ENCODE assay signal across 9 mouse cellular contexts in genomic region chr9:44637551-44638169, GRCm38 (mm10). TPM values are rescaled to one million over a fixed set of nuclear protein-coding genes. Genes with fewer than 3 reads are reported as not detected.
DNase-seq lines count a peak whose midpoint lies in the region; ATAC-seq and TF ChIP-seq lines count a peak whose summit lies in the region.
"Had no signal": no experiment of that assay in that cellular context is flagged by ENCODE, and none has a peak within 500 bp of the region (broad histone marks: within the 10 kb centered on the region; RNA-seq: fewer than 3 reads in every experiment).

No protein-coding gene starts in this region.

- H3K27me3 ChIP-seq in midbrain, embryonic 13.5 days, result no peaks in the 10 kb centered on the region
- H3K27me3 ChIP-seq in midbrain, embryonic 10.5 days (ENCODE audit: low read depth, poor library complexity, severe bottlenecking), result no peaks in the 10 kb centered on the region
- no peaks in the 10 kb centered on the region for H3K27me3 ChIP-seq in liver, postnatal 0 days (ENCODE audit: insufficient read depth, low read length)

- no peak overlapping the region for H3K9ac ChIP-seq in midbrain, embryonic 13.5 days (replicated peaks)
- H3K9ac ChIP-seq in liver, postnatal 0 days (replicated peaks), result no peak overlapping the region

- peak; percentile 71; the same call in 1 of the 2 replicates for ATAC-seq in midbrain, embryonic 13.5 days
- peak; percentile 23; the same call in 1 of the 2 replicates for ATAC-seq in liver, postnatal 0 days

- H3K9me3 ChIP-seq in midbrain, embryonic 13.5 days, result no peaks in the 10 kb centered on the region
- H3K9me3 ChIP-seq in midbrain, embryonic 10.5 days (replicated peaks), result no peaks in the 10 kb centered on the region
- H3K9me3 ChIP-seq in liver, postnatal 0 days (ENCODE audit: low read length), result no peaks in the 10 kb centered on the region

- H3K4me1 ChIP-seq in midbrain, embryonic 13.5 days (replicated peaks), result no peaks in the 10 kb centered on the region
- H3K4me1 ChIP-seq in midbrain, embryonic 10.5 days, result no peaks in the 10 kb centered on the region
- no peaks in the 10 kb centered on the region for H3K4me1 ChIP-seq in liver, postnatal 0 days (ENCODE audit: insufficient read depth)

- no peak for TF ChIP-seq EP300 in liver, postnatal 0 days (IDR thresholded peaks at IDR 0.05; ENCODE audit: low read depth)

- 69% methylated on average over 15 of the region's 15 CpGs for WGBS in midbrain, embryonic 13.5 days
- 89% methylated on average over 15 of the region's 15 CpGs for WGBS in midbrain, embryonic 10.5 days
- 49% methylated on average over 15 of the region's 15 CpGs for WGBS in liver, postnatal 0 days (ENCODE audit: insufficient replicate concordance)

- intact Hi-C loops in gastrocnemius, postnatal 14 days (cut with DNase I; ENCODE audit: low total_unique reads), result no loop called here

- peak; percentile 24; the same call in 1 of the 2 replicates for TF ChIP-seq CTCF in liver, postnatal 0 days (IDR thresholded peaks at IDR 0.05; ENCODE audit: low read depth)

- H3K4me2 ChIP-seq in midbrain, embryonic 13.5 days (replicated peaks), result no peak overlapping the region
- H3K4me2 ChIP-seq in liver, postnatal 0 days (ENCODE audit: low read depth, low read length), result no peak overlapping the region

- H3K36me3 ChIP-seq in midbrain, embryonic 13.5 days, result peaks cover 58% of the 10 kb centered on the region
- peaks cover 87% of the 10 kb centered on the region for H3K36me3 ChIP-seq in midbrain, embryonic 10.5 days
- peaks cover 63% of the 10 kb centered on the region for H3K36me3 ChIP-seq in liver, postnatal 0 days (replicated peaks; ENCODE audit: insufficient read depth, low read length)

- H3K4me3 ChIP-seq in midbrain, embryonic 13.5 days (replicated peaks), result no peak overlapping the region
- no peak overlapping the region for H3K4me3 ChIP-seq in midbrain, embryonic 10.5 days
- H3K4me3 ChIP-seq in liver, postnatal 0 days (ENCODE audit: low read depth, low read length), result no peak overlapping the region

- H3K27ac ChIP-seq in midbrain, embryonic 13.5 days, result 0 out of 2 replicates have a peak overlapping the region, but pooled peaks have one; percentile 16
- no peak overlapping the region for H3K27ac ChIP-seq in midbrain, embryonic 10.5 days (replicated peaks)
- H3K27ac ChIP-seq in liver, postnatal 0 days (ENCODE audit: low read depth), result no peak overlapping the region

- peak; percentile 28 for DNase-seq in cerebellum, adult 8-10 months
- no peak for DNase-seq in cerebellum, adult 11 months
- DNase-seq in midbrain, embryonic 10.5 days (ENCODE audit: low spot score), result no peak
- peak; percentile 61 for DNase-seq in gastrocnemius, postnatal 14 days
- DNase-seq in liver, postnatal 0 days, result no peak
- no peak for DNase-seq in urinary bladder, postnatal 25 days (ENCODE audit: low spot score)
- no peak for DNase-seq in left cerebral cortex, adult 9 months (ENCODE audit: low spot score in 2 of 2)

RNA-seq across cellular contexts. Expression of gene Ddx6, which starts 33.0 kb away (rescaled TPM):
- polyA plus RNA-seq in midbrain, embryonic 13.5 days (2015; fragmentation: Nextera tagmentation; extraction: Ambion mirVana), result 27.5 and 28.1 TPM in 2 replicates
- polyA plus RNA-seq in midbrain, embryonic 10.5 days (2016; fragmentation: Nextera tagmentation; extraction: Ambion mirVana), result 19.5 and 19.7 TPM in 2 replicates
- 10 to 100 TPM; 61.8 to 62.2 TPM for total RNA-seq in gastrocnemius, postnatal 14 days (2021)
- 5.3 and 6.3 TPM in 2 replicates for polyA plus RNA-seq in liver, postnatal 0 days (2015; fragmentation: Nextera tagmentation; extraction: Ambion mirVana)

RNA-seq across cellular contexts. Expression of gene Treh, which starts 35.4 kb away (rescaled TPM):
- not detected in 2 replicates for polyA plus RNA-seq in midbrain, embryonic 13.5 days (2015; fragmentation: Nextera tagmentation; extraction: Ambion mirVana)
- not detected in 2 replicates for polyA plus RNA-seq in midbrain, embryonic 10.5 days (2016; fragmentation: Nextera tagmentation; extraction: Ambion mirVana)
- total RNA-seq in gastrocnemius, postnatal 14 days (2021), result not detected
- polyA plus RNA-seq in liver, postnatal 0 days (2015; fragmentation: Nextera tagmentation; extraction: Ambion mirVana), result 0.94 and 1.4 TPM in 2 replicates
- polyA plus RNA-seq: limb, embryonic 11.5 days had no signal

Comparison
In these comparisons a context has a peak if more than half of its experiments do, and no peak if none do; other contexts are left out.
1. DNase-seq: peak in cerebellum, adult 8-10 months (single experiment) and gastrocnemius, postnatal 14 days (single experiment); none in cerebellum, adult 11 months (single experiment), midbrain, embryonic 10.5 days (single experiment), liver, postnatal 0 days (single experiment), urinary bladder, postnatal 25 days (single experiment) and left cerebral cortex, adult 9 months (0 of 2).